Mouse (Mus musculus): ENCODE results near the gene Otud7a.

DNA sequence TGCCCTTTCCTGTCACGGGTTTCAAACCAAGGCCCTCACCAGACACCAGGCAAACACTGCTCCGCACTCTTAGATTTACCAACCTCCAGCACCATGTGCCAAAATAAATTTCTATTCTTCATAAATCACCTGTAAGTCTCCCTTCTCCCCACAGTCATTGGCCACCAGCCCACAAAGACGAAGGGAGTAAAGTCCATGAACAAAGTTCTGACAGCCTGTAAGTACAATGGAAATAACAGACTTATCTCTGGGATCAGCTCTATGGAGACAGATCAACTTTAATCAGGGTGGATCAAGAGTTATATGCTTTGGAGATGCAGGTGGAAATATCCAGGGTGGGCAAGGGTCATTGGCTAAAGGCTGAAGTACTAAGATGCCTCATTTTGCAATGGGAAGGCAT lies 336.3 kb downstream of the Otud7a start:
- no peak for TF ChIP-seq CTCF (IDR thresholded peaks at IDR 0.05; ENCODE audit: borderline replicate concordance, insufficient read depth, low read length)
- TF ChIP-seq POLR2A (IDR thresholded peaks at IDR 0.05; ENCODE audit: low read depth, low read length): no peak
